Mouse (Mus musculus) erythroblast, embryonic 14.5 days (primary cell): Measurements from ENCODE around the gene Epha5.

ENCODE experiments used
- GATA1 ChIP-seq: IDR thresholded peaks from 2 replicates; pipeline ENCODE4 v1.6.1; 2012; ENCODE audit warnings: low read length, inconsistent platforms, mixed read lengths
- TAL1 ChIP-seq: IDR thresholded peaks from 3 replicates; pipeline ENCODE4 v1.6.1; 2012; ENCODE audit warnings: low read length, inconsistent platforms, mixed read lengths

DNA sequence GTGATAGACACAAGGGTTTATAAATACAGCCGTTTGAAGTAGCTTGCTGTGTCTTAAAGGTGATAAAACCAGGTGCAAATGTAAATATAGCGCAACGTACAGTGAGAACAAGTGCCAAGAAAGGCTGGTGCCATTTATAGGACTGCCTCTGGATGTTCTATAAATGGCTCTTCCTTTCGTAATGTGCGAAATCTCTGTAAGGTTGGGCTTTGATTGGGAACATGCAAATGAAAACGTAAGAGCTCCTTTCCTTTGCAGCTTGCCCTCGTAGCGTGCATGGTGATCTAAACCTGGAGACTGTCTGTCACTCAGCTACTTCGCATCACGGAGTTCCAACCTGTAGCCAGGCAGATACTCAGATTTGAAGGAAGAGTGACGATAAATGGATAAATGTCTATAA, 321.2 kb downstream of the Epha5 start:
- TF ChIP-seq GATA1 (no peak), TAL1 (no peak)
